Mouse (Mus musculus): ENCODE data around the gene Mthfsd. TPM values are rescaled to one million over a fixed set of nuclear protein-coding genes. Genes with fewer than 3 reads are reported as not detected.

The Mthfsd gene
- polyA plus RNA-seq, 1 experiment from 2014 or later = 45.2 TPM

GRCm38 (mm10) chr8:121132961-121133513, 24.8 kb upstream of the Mthfsd start:
- Histone ChIP-seq H3K4me3 (ENCODE audit: low read length) (no peak overlapping the region), H3K4me2 (ENCODE audit: low read length) (no peak overlapping the region), H3K27ac (ENCODE audit: low read depth, low read length) (no peak overlapping the region), H3K9ac (ENCODE audit: low read depth, low read length) (no peak overlapping the region), H3K9me3 (ENCODE audit: control insufficient read depth, low read length) (no peaks in the 10 kb centered on the region), H3K27me3 (replicated peaks; ENCODE audit: control insufficient read depth, insufficient read depth, low read length) (peaks cover 27% of the 10 kb centered on the region), H3K36me3 (ENCODE audit: control insufficient read depth, insufficient read depth, low read length) (no peaks in the 10 kb centered on the region), H3K4me1 (ENCODE audit: control insufficient read depth, insufficient read depth, low read depth, low read length) (peaks cover 8% of the 10 kb centered on the region)
- 68% methylated on average over 5 of the region's 5 CpGs for WGBS
- ATAC-seq = no peak

GRCm38 (mm10) chr8:121130522-121130921, 22.3 kb upstream of the Mthfsd start:
- Histone ChIP-seq H3K9me3 (ENCODE audit: control insufficient read depth, low read length) (no peaks in the 10 kb centered on the region), H3K4me1 (ENCODE audit: control insufficient read depth, insufficient read depth, low read depth, low read length) (peaks cover 14% of the 10 kb centered on the region), H3K27ac (ENCODE audit: low read depth, low read length) (no peak overlapping the region), H3K27me3 (replicated peaks; ENCODE audit: control insufficient read depth, insufficient read depth, low read length) (peaks cover 40% of the 10 kb centered on the region), H3K4me3 (ENCODE audit: low read length) (no peak overlapping the region), H3K36me3 (ENCODE audit: control insufficient read depth, insufficient read depth, low read length) (no peaks in the 10 kb centered on the region), H3K4me2 (ENCODE audit: low read length) (no peak overlapping the region), H3K9ac (ENCODE audit: low read depth, low read length) (no peak overlapping the region)
- WGBS = 34% methylated on average over 5 of the region's 5 CpGs
- no peak for ATAC-seq

- no peak for ATAC-seq
- H3K27ac ChIP-seq (ENCODE audit: low read depth, low read length) = no peak overlapping the region
- H3K36me3 ChIP-seq (ENCODE audit: control insufficient read depth, insufficient read depth, low read length) = no peaks in the 10 kb centered on the region
- H3K4me2 ChIP-seq (ENCODE audit: low read length) = no peak overlapping the region
- 15% methylated on average over 16 of the region's 16 CpGs for WGBS
- H3K9ac ChIP-seq (ENCODE audit: low read depth, low read length) = no peak overlapping the region
- H3K27me3 ChIP-seq (replicated peaks; ENCODE audit: control insufficient read depth, insufficient read depth, low read length) = peaks cover 51% of the 10 kb centered on the region
- peaks cover 17% of the 10 kb centered on the region for H3K4me1 ChIP-seq (ENCODE audit: control insufficient read depth, insufficient read depth, low read depth, low read length)
- H3K9me3 ChIP-seq (ENCODE audit: control insufficient read depth, low read length) = no peaks in the 10 kb centered on the region
- H3K4me3 ChIP-seq (ENCODE audit: low read length) = no peak overlapping the region
Measured at GRCm38 (mm10) chr8:121129265-121129940, 21.2 kb upstream of the Mthfsd start.

- WGBS = 2% methylated on average over 55 of the region's 55 CpGs
- no peak overlapping the region for H3K9ac ChIP-seq (ENCODE audit: low read depth, low read length)
- ATAC-seq = no peak
- H3K9me3 ChIP-seq (ENCODE audit: control insufficient read depth, low read length) = no peaks in the 10 kb centered on the region
- peak overlapping the region; percentile 35 for H3K4me2 ChIP-seq (ENCODE audit: low read length)
- no peaks in the 10 kb centered on the region for H3K36me3 ChIP-seq (ENCODE audit: control insufficient read depth, insufficient read depth, low read length)
- no peak overlapping the region for H3K27ac ChIP-seq (ENCODE audit: low read depth, low read length)
- H3K4me1 ChIP-seq (ENCODE audit: control insufficient read depth, insufficient read depth, low read depth, low read length) = peaks cover 17% of the 10 kb centered on the region
- peaks cover 57% of the 10 kb centered on the region for H3K27me3 ChIP-seq (replicated peaks; ENCODE audit: control insufficient read depth, insufficient read depth, low read length)
- peak overlapping the region; percentile 7; the same call in 1 of the 2 replicates for H3K4me3 ChIP-seq (ENCODE audit: low read length)
Measured at GRCm38 (mm10) chr8:121128531-121129264, 20.5 kb upstream of the Mthfsd start.

GRCm38 (mm10) chr8:121127756-121128375, 19.7 kb upstream of the Mthfsd start, which contains the start of gene Foxl1:
Gene Foxl1, plus strand, starts transcription at chr8:121127940.
- no peaks in the 10 kb centered on the region for H3K36me3 ChIP-seq (ENCODE audit: control insufficient read depth, insufficient read depth, low read length)
- H3K9me3 ChIP-seq (ENCODE audit: control insufficient read depth, low read length) = no peaks in the 10 kb centered on the region
- peak within 1 kb of the TSS; percentile 7; the same call in 1 of the 2 replicates for H3K4me3 ChIP-seq (ENCODE audit: low read length)
- H3K4me1 ChIP-seq (ENCODE audit: control insufficient read depth, insufficient read depth, low read depth, low read length) = peaks cover 17% of the 10 kb centered on the region
- under 1% methylated on average over 43 of the region's 43 CpGs for WGBS
- H3K9ac ChIP-seq (ENCODE audit: low read depth, low read length) = 0 out of 2 replicates have a peak within 1 kb of the TSS, but pooled peaks have one; percentile 33
- no peak within 1 kb of the TSS for H3K27ac ChIP-seq (ENCODE audit: low read depth, low read length)
- H3K27me3 ChIP-seq (replicated peaks; ENCODE audit: control insufficient read depth, insufficient read depth, low read length) = peaks cover 65% of the 10 kb centered on the region
- ATAC-seq = no peak
- peak within 1 kb of the TSS; percentile 35 for H3K4me2 ChIP-seq (ENCODE audit: low read length)

GRCm38 (mm10) chr8:121127291-121127701, 19.1 kb upstream of the Mthfsd start:
- H3K4me3 ChIP-seq (ENCODE audit: low read length) = no peak overlapping the region
- no peaks in the 10 kb centered on the region for H3K9me3 ChIP-seq (ENCODE audit: control insufficient read depth, low read length)
- H3K9ac ChIP-seq (ENCODE audit: low read depth, low read length) = no peak overlapping the region
- H3K4me2 ChIP-seq (ENCODE audit: low read length) = no peak overlapping the region
- H3K27me3 ChIP-seq (replicated peaks; ENCODE audit: control insufficient read depth, insufficient read depth, low read length) = peaks cover 71% of the 10 kb centered on the region
- no peak for ATAC-seq
- no peak overlapping the region for H3K27ac ChIP-seq (ENCODE audit: low read depth, low read length)
- 4% methylated on average over 10 of the region's 11 CpGs for WGBS
- H3K4me1 ChIP-seq (ENCODE audit: control insufficient read depth, insufficient read depth, low read depth, low read length) = peaks cover 17% of the 10 kb centered on the region
- no peaks in the 10 kb centered on the region for H3K36me3 ChIP-seq (ENCODE audit: control insufficient read depth, insufficient read depth, low read length)

GRCm38 (mm10) chr8:121126694-121127093, 18.5 kb upstream of the Mthfsd start:
- no peak overlapping the region for H3K27ac ChIP-seq (ENCODE audit: low read depth, low read length)
- no peak overlapping the region for H3K4me2 ChIP-seq (ENCODE audit: low read length)
- H3K4me3 ChIP-seq (ENCODE audit: low read length) = no peak overlapping the region
- WGBS = 7% methylated on average over 6 of the region's 6 CpGs
- H3K4me1 ChIP-seq (ENCODE audit: control insufficient read depth, insufficient read depth, low read depth, low read length) = peaks cover 17% of the 10 kb centered on the region
- no peaks in the 10 kb centered on the region for H3K9me3 ChIP-seq (ENCODE audit: control insufficient read depth, low read length)
- no peak for ATAC-seq
- H3K9ac ChIP-seq (ENCODE audit: low read depth, low read length) = no peak overlapping the region
- H3K27me3 ChIP-seq (replicated peaks; ENCODE audit: control insufficient read depth, insufficient read depth, low read length) = peaks cover 71% of the 10 kb centered on the region
- no peaks in the 10 kb centered on the region for H3K36me3 ChIP-seq (ENCODE audit: control insufficient read depth, insufficient read depth, low read length)

- Histone ChIP-seq H3K27ac (ENCODE audit: low read depth, low read length) (no peak overlapping the region), H3K9me3 (ENCODE audit: control insufficient read depth, low read length) (no peaks in the 10 kb centered on the region), H3K4me1 (ENCODE audit: control insufficient read depth, insufficient read depth, low read depth, low read length) (peaks cover 17% of the 10 kb centered on the region), H3K36me3 (ENCODE audit: control insufficient read depth, insufficient read depth, low read length) (no peaks in the 10 kb centered on the region), H3K4me2 (ENCODE audit: low read length) (no peak overlapping the region), H3K4me3 (ENCODE audit: low read length) (no peak overlapping the region), H3K27me3 (replicated peaks; ENCODE audit: control insufficient read depth, insufficient read depth, low read length) (peaks cover 76% of the 10 kb centered on the region), H3K9ac (ENCODE audit: low read depth, low read length) (no peak overlapping the region)
- 5% methylated on average over 6 of the region's 6 CpGs for WGBS
- ATAC-seq = no peak
Measured at GRCm38 (mm10) chr8:121126191-121126590, 18.0 kb upstream of the Mthfsd start.
